Mouse (Mus musculus): Measurements from ENCODE around the gene Dirc2. TPM values are rescaled to one million over a fixed set of nuclear protein-coding genes. Genes with fewer than 3 reads are reported as not detected.
A peak's percentile ranks its signal among the peaks of the same experiment; 100 is the strongest.

The Dirc2 gene
- 4.6 and 4.9 TPM in 2 replicates for polyA plus RNA-seq (2015; fragmentation: Nextera tagmentation; extraction: Ambion mirVana)

GRCm38 (mm10) chr16:35768785-35769642 is at the start of gene Dirc2:
Dirc2 (minus strand) TSS chr16:35769356.
- Histone ChIP-seq H3K36me3 (peaks cover 7% of the 10 kb centered on the region; the same call in 1 of the 2 replicates), H3K4me1 (replicated peaks) (peaks cover 80% of the 10 kb centered on the region), H3K9me3 (replicated peaks) (no peaks in the 10 kb centered on the region), H3K4me3 (replicated peaks) (peak within 1 kb of the TSS; percentile 74), H3K27me3 (no peaks in the 10 kb centered on the region), H3K9ac (peak within 1 kb of the TSS; percentile 97), H3K27ac (peak within 1 kb of the TSS; percentile 94), H3K4me2 (peak within 1 kb of the TSS; percentile 95)
- peak; percentile 81 for ATAC-seq (ENCODE audit: low read depth)
- 0% methylated on average over 76 of the region's 78 CpGs for WGBS (ENCODE audit: insufficient replicate concordance)
- peak; percentile 73 for DNase-seq

- no peaks in the 10 kb centered on the region for H3K27me3 ChIP-seq
- no peak overlapping the region for H3K27ac ChIP-seq
- no peak overlapping the region for H3K4me3 ChIP-seq (replicated peaks)
- peaks cover 84% of the 10 kb centered on the region for H3K36me3 ChIP-seq
- no peaks in the 10 kb centered on the region for H3K9me3 ChIP-seq (replicated peaks)
- WGBS (ENCODE audit: insufficient replicate concordance): 35% methylated on average over 13 of the region's 13 CpGs
- H3K9ac ChIP-seq: no peak overlapping the region
- ATAC-seq (ENCODE audit: low read depth) (peak; percentile 74), DNase-seq (peak; percentile 63)
- no peak overlapping the region for H3K4me2 ChIP-seq
- peaks cover 9% of the 10 kb centered on the region; the same call in 1 of the 2 replicates for H3K4me1 ChIP-seq (replicated peaks)
Observed at GRCm38 (mm10) chr16:35817255-35818089, 48.3 kb upstream of the Dirc2 start.

GRCm38 (mm10) chr16:35813119-35813518 is 44.0 kb upstream of the Dirc2 start:
- H3K9ac ChIP-seq: no peak overlapping the region
- no peak overlapping the region for H3K4me2 ChIP-seq
- no peak overlapping the region for H3K27ac ChIP-seq
- peaks cover 6% of the 10 kb centered on the region; the same call in 1 of the 2 replicates for H3K9me3 ChIP-seq (replicated peaks)
- no peak for ATAC-seq (ENCODE audit: low read depth)
- WGBS (ENCODE audit: insufficient replicate concordance): 67% methylated on average over 3 of the region's 3 CpGs
- H3K27me3 ChIP-seq: no peaks in the 10 kb centered on the region
- no peak for DNase-seq
- peaks cover 39% of the 10 kb centered on the region for H3K4me1 ChIP-seq (replicated peaks)
- peaks cover 72% of the 10 kb centered on the region for H3K36me3 ChIP-seq
- H3K4me3 ChIP-seq (replicated peaks): no peak overlapping the region

- DNase-seq (peak; percentile 65), ATAC-seq (ENCODE audit: low read depth) (peak; percentile 86)
- peak overlapping the region; percentile 49 for H3K4me3 ChIP-seq (replicated peaks)
- H3K27ac ChIP-seq: peak overlapping the region; percentile 100
- peak overlapping the region; percentile 67 for H3K9ac ChIP-seq
- peak overlapping the region; percentile 61 for H3K4me2 ChIP-seq
- H3K27me3 ChIP-seq: no peaks in the 10 kb centered on the region
- H3K4me1 ChIP-seq (replicated peaks): peaks cover 63% of the 10 kb centered on the region
- peaks cover 6% of the 10 kb centered on the region; the same call in 1 of the 2 replicates for H3K9me3 ChIP-seq (replicated peaks)
- peaks cover 38% of the 10 kb centered on the region for H3K36me3 ChIP-seq
- 56% methylated on average over 2 of the region's 2 CpGs for WGBS (ENCODE audit: insufficient replicate concordance)
Observed at GRCm38 (mm10) chr16:35808838-35809237, 39.7 kb upstream of the Dirc2 start.

GRCm38 (mm10) chr16:35807663-35807992 is 38.5 kb upstream of the Dirc2 start:
- peak overlapping the region; percentile 57 for H3K4me2 ChIP-seq
- no peak for DNase-seq

GRCm38 (mm10) chr16:35806973-35807662 is 38.0 kb upstream of the Dirc2 start:
- Histone ChIP-seq H3K9ac (peak overlapping the region; percentile 70), H3K4me1 (replicated peaks) (peaks cover 65% of the 10 kb centered on the region), H3K36me3 (peaks cover 40% of the 10 kb centered on the region), H3K9me3 (replicated peaks) (peaks cover 6% of the 10 kb centered on the region; the same call in 1 of the 2 replicates), H3K4me3 (replicated peaks) (peak overlapping the region; percentile 47), H3K27me3 (no peaks in the 10 kb centered on the region), H3K4me2 (peak overlapping the region; percentile 57), H3K27ac (peak overlapping the region; percentile 100)
- peak; percentile 86 for ATAC-seq (ENCODE audit: low read depth)
- DNase-seq: peak; percentile 74
- 30% methylated on average over 6 of the region's 6 CpGs for WGBS (ENCODE audit: insufficient replicate concordance)

More at GRCm38 (mm10) chr16:35807663-35807992, 38.5 kb upstream of the Dirc2 start:
- H3K9ac ChIP-seq: peak overlapping the region; percentile 62
- ATAC-seq (ENCODE audit: low read depth): peak; percentile 55
- H3K27me3 ChIP-seq: no peaks in the 10 kb centered on the region
- 24% methylated on average over 4 of the region's 4 CpGs for whole genome bisulfite sequencing (ENCODE audit: insufficient replicate concordance)
- peak overlapping the region; percentile 47 for H3K4me3 ChIP-seq (replicated peaks)
- H3K4me1 ChIP-seq (replicated peaks): peaks cover 68% of the 10 kb centered on the region
- H3K36me3 ChIP-seq: peaks cover 35% of the 10 kb centered on the region
- H3K27ac ChIP-seq: peak overlapping the region; percentile 100
- peaks cover 6% of the 10 kb centered on the region; the same call in 1 of the 2 replicates for H3K9me3 ChIP-seq (replicated peaks)

GRCm38 (mm10) chr16:35803723-35804122 is 34.6 kb upstream of the Dirc2 start:
- no peak overlapping the region for H3K4me2 ChIP-seq
- no peak for DNase-seq
- peaks cover 37% of the 10 kb centered on the region for H3K36me3 ChIP-seq
- no peak overlapping the region for H3K4me3 ChIP-seq (replicated peaks)
- H3K4me1 ChIP-seq (replicated peaks): peaks cover 40% of the 10 kb centered on the region
- H3K9ac ChIP-seq: no peak overlapping the region
- no peaks in the 10 kb centered on the region for H3K27me3 ChIP-seq
- no peaks in the 10 kb centered on the region for H3K9me3 ChIP-seq (replicated peaks)
- 83% methylated on average over 4 of the region's 4 CpGs for WGBS (ENCODE audit: insufficient replicate concordance)
- peak overlapping the region; percentile 51 for H3K27ac ChIP-seq
- ATAC-seq (ENCODE audit: low read depth): no peak

- no peak overlapping the region for H3K9ac ChIP-seq
- no peak overlapping the region; the same call in 1 of the 2 replicates for H3K27ac ChIP-seq
- H3K4me3 ChIP-seq (replicated peaks): no peak overlapping the region
- H3K4me2 ChIP-seq: no peak overlapping the region
- peaks cover 4% of the 10 kb centered on the region; the same call in 1 of the 2 replicates for H3K9me3 ChIP-seq (replicated peaks)
- DNase-seq (no peak), ATAC-seq (ENCODE audit: low read depth) (no peak)
- H3K36me3 ChIP-seq: peaks cover 47% of the 10 kb centered on the region
- H3K4me1 ChIP-seq (replicated peaks): peaks cover 34% of the 10 kb centered on the region
- WGBS (ENCODE audit: insufficient replicate concordance): 84% methylated on average over 7 of the region's 7 CpGs
- H3K27me3 ChIP-seq: no peaks in the 10 kb centered on the region
Observed at GRCm38 (mm10) chr16:35802163-35802562, 33.0 kb upstream of the Dirc2 start.

- ATAC-seq (ENCODE audit: low read depth) (no peak), DNase-seq (no peak)
- no peak overlapping the region for H3K4me3 ChIP-seq (replicated peaks)
- peaks cover 55% of the 10 kb centered on the region for H3K36me3 ChIP-seq
- H3K9ac ChIP-seq: no peak overlapping the region
- H3K4me1 ChIP-seq (replicated peaks): peaks cover 9% of the 10 kb centered on the region
- WGBS (ENCODE audit: insufficient replicate concordance): 76% methylated on average over 6 of the region's 6 CpGs
- no peaks in the 10 kb centered on the region for H3K27me3 ChIP-seq
- no peak overlapping the region for H3K4me2 ChIP-seq
- no peak overlapping the region for H3K27ac ChIP-seq
- no peaks in the 10 kb centered on the region for H3K9me3 ChIP-seq (replicated peaks)
Observed at GRCm38 (mm10) chr16:35791962-35792521, 22.9 kb upstream of the Dirc2 start.

GRCm38 (mm10) chr16:35788330-35788729 is 19.2 kb upstream of the Dirc2 start:
- peaks cover 31% of the 10 kb centered on the region for H3K4me1 ChIP-seq (replicated peaks)
- no peaks in the 10 kb centered on the region for H3K27me3 ChIP-seq
- H3K9me3 ChIP-seq (replicated peaks): no peaks in the 10 kb centered on the region
- H3K4me3 ChIP-seq (replicated peaks): no peak overlapping the region
- peaks cover 45% of the 10 kb centered on the region for H3K36me3 ChIP-seq
- no peak for DNase-seq
- no peak overlapping the region for H3K27ac ChIP-seq
- 86% methylated on average over 6 of the region's 6 CpGs for WGBS (ENCODE audit: insufficient replicate concordance)
- no peak for ATAC-seq (ENCODE audit: low read depth)
- H3K9ac ChIP-seq: no peak overlapping the region
- no peak overlapping the region for H3K4me2 ChIP-seq
